Mouse (Mus musculus) hindbrain, embryonic 14.5 days (tissue): Measurements from ENCODE around the gene Tnfrsf14. TPM values are rescaled to one million over a fixed set of nuclear protein-coding genes. Genes with fewer than 3 reads are reported as not detected.

ENCODE experiments used
- ATAC-seq: fragments of 200-750 bp; cut with Nextera tagmentation; 2 replicates; pipeline ENCODE4 v1.8.0; 2017; ENCODE audit warnings: moderate number of reproducible peaks, mild to moderate bottlenecking, moderate TSS enrichment, moderate library complexity; ENCODE audit not compliant: low FRiP score
- DNase-seq: peaks from one replicate; pipeline ENCODE4 v3.0.0-alpha.2; 2015; ENCODE audit warnings: low spot score
- H3K27ac ChIP-seq: fragments of 300-500 bp; sonication (generic); 2 replicates; pipeline ENCODE4 v1.5.1; 2014; ENCODE audit warnings: mild to moderate bottlenecking, moderate library complexity
- H3K27me3 ChIP-seq: fragments of 300-500 bp; sonication (generic); 2 replicates; pipeline ENCODE4 v1.6.1; 2014; ENCODE audit warnings: mild to moderate bottlenecking, low read length, mixed read lengths; ENCODE audit not compliant: control insufficient read depth, insufficient read depth
- H3K36me3 ChIP-seq: fragments of 300-500 bp; sonication (generic); replicated peaks from 2 replicates; pipeline ENCODE4 v1.6.1; 2014; ENCODE audit not compliant: control insufficient read depth, insufficient read depth
- H3K4me1 ChIP-seq: fragments of 300-500 bp; sonication (generic); replicated peaks from 2 replicates; pipeline ENCODE4 v1.6.1; 2014; ENCODE audit warnings: antibody characterized with exemption, low read length, mixed read lengths; ENCODE audit not compliant: control insufficient read depth, insufficient read depth
- H3K4me2 ChIP-seq: fragments of 300-500 bp; sonication (generic); replicated peaks from 2 replicates; pipeline ENCODE4 v1.6.1; 2014; ENCODE audit warnings: mild to moderate bottlenecking, moderate library complexity
- H3K4me3 ChIP-seq: fragments of 300-500 bp; sonication (generic); replicated peaks from 2 replicates; pipeline ENCODE4 v1.5.1; 2014; ENCODE audit warnings: mild to moderate bottlenecking, low read length
- H3K9ac ChIP-seq: fragments of 300-500 bp; sonication (generic); 2 replicates; pipeline ENCODE4 v1.6.1; 2014
- H3K9me3 ChIP-seq: fragments of 300-500 bp; sonication (generic); 2 replicates; pipeline ENCODE4 v1.6.1; 2016; ENCODE audit warnings: low read length; ENCODE audit not compliant: control insufficient read depth
- WGBS: fragments of 180-500 bp; shearing (Covaris S2); extraction: QIAGEN DNeasy Blood & Tissue Kit; methylation state at CpG from one replicate; pipeline ENCODE4 v1.1.7; 2014; 5-methylcytosine and 5-hydroxymethylcytosine counted together
- polyA plus RNA-seq: library from polyadenylated mRNA; unstranded; fragments of >200 nt; fragmentation: Nextera tagmentation; extraction: Ambion mirVana; gene quantifications from 2 replicates; pipeline ENCODE4 v1.2.1, GENCODE M21; 2014

The Tnfrsf14 gene
- polyA plus RNA-seq = 0.40 TPM in 1 of 2 replicates, not detected in the other

- ATAC-seq = no peak
- H3K4me1 ChIP-seq = no peaks in the 10 kb centered on the region
- no peak within 1 kb of the TSS for H3K4me3 ChIP-seq
- H3K36me3 ChIP-seq = no peaks in the 10 kb centered on the region
- H3K27me3 ChIP-seq = no peaks in the 10 kb centered on the region
- H3K9ac ChIP-seq = no peak within 1 kb of the TSS
- DNase-seq = no peak
- no peak within 1 kb of the TSS for H3K27ac ChIP-seq
- no peaks in the 10 kb centered on the region for H3K9me3 ChIP-seq
- 50% methylated on average over 12 of the region's 12 CpGs for WGBS
- H3K4me2 ChIP-seq = no peak within 1 kb of the TSS
These were observed at the start of gene Tnfrsf14 for GRCm38 (mm10) chr4:154928395-154929087. Gene Tnfrsf14 (minus strand): TSS chr4:154928563.

- Histone ChIP-seq H3K9ac (no peak overlapping the region), H3K27ac (no peak overlapping the region), H3K27me3 (no peaks in the 10 kb centered on the region), H3K9me3 (no peaks in the 10 kb centered on the region), H3K4me1 (no peaks in the 10 kb centered on the region), H3K36me3 (peaks cover 99% of the 10 kb centered on the region), H3K4me2 (no peak overlapping the region), H3K4me3 (no peak overlapping the region)
- DNase-seq (no peak), ATAC-seq (no peak)
- WGBS = 88% methylated on average over 11 of the region's 11 CpGs
These were observed 45.8 kb upstream of the Tnfrsf14 start for GRCm38 (mm10) chr4:154974163-154974611.

- no peak for DNase-seq
- H3K4me1 ChIP-seq = no peaks in the 10 kb centered on the region
- no peak for ATAC-seq
- no peaks in the 10 kb centered on the region for H3K9me3 ChIP-seq
- H3K36me3 ChIP-seq = peaks cover 87% of the 10 kb centered on the region
- 97% methylated on average over 12 of the region's 12 CpGs for WGBS
- no peak overlapping the region for H3K9ac ChIP-seq
- H3K4me2 ChIP-seq = no peak overlapping the region
- H3K4me3 ChIP-seq = no peak overlapping the region
- H3K27me3 ChIP-seq = no peaks in the 10 kb centered on the region
- H3K27ac ChIP-seq = no peak overlapping the region
These were observed 44.2 kb upstream of the Tnfrsf14 start for GRCm38 (mm10) chr4:154972546-154972945.

GRCm38 (mm10) chr4:154967173-154967572, 38.8 kb upstream of the Tnfrsf14 start:
- WGBS = 56% methylated on average over 5 of the region's 5 CpGs
- peaks cover 33% of the 10 kb centered on the region for H3K4me1 ChIP-seq
- no peaks in the 10 kb centered on the region for H3K27me3 ChIP-seq

GRCm38 (mm10) chr4:154965856-154966255, 37.5 kb upstream of the Tnfrsf14 start:
- 54% methylated on average over 3 of the region's 3 CpGs for WGBS
- Histone ChIP-seq H3K9ac (peak overlapping the region; percentile 81), H3K36me3 (peaks cover 20% of the 10 kb centered on the region), H3K27me3 (peaks cover 9% of the 10 kb centered on the region; the same call in 1 of the 2 replicates), H3K27ac (no peak overlapping the region), H3K9me3 (no peaks in the 10 kb centered on the region), H3K4me1 (peaks cover 43% of the 10 kb centered on the region), H3K4me2 (peak overlapping the region; percentile 80), H3K4me3 (no peak overlapping the region)
- DNase-seq (no peak), ATAC-seq (no peak)

More at GRCm38 (mm10) chr4:154967173-154967572, 38.8 kb upstream of the Tnfrsf14 start:
- ATAC-seq (no peak), DNase-seq (peak; percentile 68)
- peaks cover 34% of the 10 kb centered on the region for H3K36me3 ChIP-seq
- no peak overlapping the region for H3K27ac ChIP-seq
- no peak overlapping the region for H3K4me2 ChIP-seq
- H3K9me3 ChIP-seq = no peaks in the 10 kb centered on the region
- H3K4me3 ChIP-seq = no peak overlapping the region
- H3K9ac ChIP-seq = no peak overlapping the region

- Histone ChIP-seq H3K4me2 (peak overlapping the region; percentile 80), H3K27ac (peak overlapping the region; percentile 91), H3K9me3 (no peaks in the 10 kb centered on the region), H3K4me3 (peak overlapping the region; percentile 65), H3K36me3 (peaks cover 9% of the 10 kb centered on the region), H3K27me3 (peaks cover 9% of the 10 kb centered on the region), H3K4me1 (peaks cover 54% of the 10 kb centered on the region), H3K9ac (peak overlapping the region; percentile 81)
- no peak for ATAC-seq
- WGBS = 0% methylated on average over 36 of the region's 36 CpGs
- DNase-seq = no peak
These were observed 36.3 kb upstream of the Tnfrsf14 start for GRCm38 (mm10) chr4:154964581-154965235.

GRCm38 (mm10) chr4:154963901-154964580, 35.7 kb upstream of the Tnfrsf14 start, which contains the start of gene Pank4:
Gene Pank4 (plus strand): TSS chr4:154964123.
- peaks cover 2% of the 10 kb centered on the region; the same call in 1 of the 2 replicates for H3K36me3 ChIP-seq
- under 1% methylated on average over 60 of the region's 66 CpGs for WGBS
- no peaks in the 10 kb centered on the region for H3K9me3 ChIP-seq
- H3K4me3 ChIP-seq = peak within 1 kb of the TSS; percentile 65
- DNase-seq = peak; percentile 91
- peak within 1 kb of the TSS; percentile 81 for H3K9ac ChIP-seq
- H3K4me2 ChIP-seq = peak within 1 kb of the TSS; percentile 80
- H3K27ac ChIP-seq = peak within 1 kb of the TSS; percentile 91
- H3K4me1 ChIP-seq = peaks cover 60% of the 10 kb centered on the region
- peak; percentile 90 for ATAC-seq
- H3K27me3 ChIP-seq = peaks cover 14% of the 10 kb centered on the region

GRCm38 (mm10) chr4:154963190-154963836, 35.0 kb upstream of the Tnfrsf14 start:
- 7% methylated on average over 11 of the region's 11 CpGs for WGBS
- Histone ChIP-seq H3K4me2 (peak overlapping the region; percentile 80), H3K9me3 (no peaks in the 10 kb centered on the region), H3K27ac (peak overlapping the region; percentile 91), H3K36me3 (no peaks in the 10 kb centered on the region), H3K9ac (peak overlapping the region; percentile 81), H3K27me3 (peaks cover 20% of the 10 kb centered on the region), H3K4me1 (peaks cover 64% of the 10 kb centered on the region), H3K4me3 (peak overlapping the region; percentile 65)
- DNase-seq = no peak
- ATAC-seq = no peak
